Mouse (Mus musculus) thymus, adult 2 months (tissue): ENCODE data around the gene Gfer. TPM values are rescaled to one million over a fixed set of nuclear protein-coding genes. Genes with fewer than 3 reads are reported as not detected.

Experiments used
- DNase-seq: peaks from one replicate; pipeline ENCODE4 v3.0.0; 2021
- H3K27ac ChIP-seq: fragments of 200-500 bp; 2 replicates; pipeline ENCODE4 v1.5.1; 2012; ENCODE audit warnings: low read length, control low read depth; ENCODE audit not compliant: control insufficient read depth, insufficient read depth
- H3K27me3 ChIP-seq: fragments of 200-500 bp; 2 replicates; pipeline ENCODE4 v1.6.1; 2012; ENCODE audit warnings: mild to moderate bottlenecking, low read length, moderate library complexity, mixed read lengths; ENCODE audit not compliant: control insufficient read depth, insufficient read depth
- H3K36me3 ChIP-seq: fragments of 200-500 bp; 2 replicates; pipeline ENCODE4 v1.6.1; 2012; ENCODE audit warnings: mild to moderate bottlenecking, low read length, moderate library complexity; ENCODE audit not compliant: control insufficient read depth, insufficient read depth
- H3K4me1 ChIP-seq: fragments of 200-500 bp; replicated peaks from 2 replicates; pipeline ENCODE4 v1.6.1; 2012; ENCODE audit warnings: low read length; ENCODE audit not compliant: control insufficient read depth, insufficient read depth
- H3K4me3 ChIP-seq: fragments of 200-500 bp; 2 replicates; pipeline ENCODE4 v1.5.1; 2012; ENCODE audit warnings: mild to moderate bottlenecking, low read length, control low read depth, moderate library complexity; ENCODE audit not compliant: control insufficient read depth, insufficient read depth
- CTCF ChIP-seq: fragments of 200-500 bp; IDR thresholded peaks from 2 replicates; pipeline ENCODE4 v1.5.1; 2012; ENCODE audit warnings: mild to moderate bottlenecking, control low read depth, low read length, moderate library complexity, borderline replicate concordance; ENCODE audit not compliant: control insufficient read depth, poor library complexity, insufficient read depth; ENCODE audit errors: extremely low read depth
- POLR2A ChIP-seq: fragments of 200-500 bp; IDR thresholded peaks from 2 replicates; pipeline ENCODE4 v1.6.1; 2012; ENCODE audit warnings: mild to moderate bottlenecking, low read length, control low read depth, moderate library complexity; ENCODE audit not compliant: control insufficient read depth, poor library complexity, insufficient read depth; ENCODE audit errors: extremely low read depth
- WGBS: fragments of 180-500 bp; shearing (Covaris S2); methylation state at CpG from one replicate; pipeline ENCODE4 v1.1.7; 2018; 5-methylcytosine and 5-hydroxymethylcytosine counted together
- polyA plus RNA-seq: library from polyadenylated mRNA; depleted of rRNA; stranded (reverse); fragments of >200 nt; gene quantifications from 2 replicates; pipeline ENCODE4 v1.2.3, GENCODE M21; 2012; rRNA removed

Gfer gene
- polyA plus RNA-seq, 1 experiment = 24.3 TPM

- WGBS = 92% methylated on average over 3 of the region's 3 CpGs
Measured at GRCm38 (mm10) chr17:24645916-24646315, 50.0 kb downstream of the Gfer start.

DNA sequence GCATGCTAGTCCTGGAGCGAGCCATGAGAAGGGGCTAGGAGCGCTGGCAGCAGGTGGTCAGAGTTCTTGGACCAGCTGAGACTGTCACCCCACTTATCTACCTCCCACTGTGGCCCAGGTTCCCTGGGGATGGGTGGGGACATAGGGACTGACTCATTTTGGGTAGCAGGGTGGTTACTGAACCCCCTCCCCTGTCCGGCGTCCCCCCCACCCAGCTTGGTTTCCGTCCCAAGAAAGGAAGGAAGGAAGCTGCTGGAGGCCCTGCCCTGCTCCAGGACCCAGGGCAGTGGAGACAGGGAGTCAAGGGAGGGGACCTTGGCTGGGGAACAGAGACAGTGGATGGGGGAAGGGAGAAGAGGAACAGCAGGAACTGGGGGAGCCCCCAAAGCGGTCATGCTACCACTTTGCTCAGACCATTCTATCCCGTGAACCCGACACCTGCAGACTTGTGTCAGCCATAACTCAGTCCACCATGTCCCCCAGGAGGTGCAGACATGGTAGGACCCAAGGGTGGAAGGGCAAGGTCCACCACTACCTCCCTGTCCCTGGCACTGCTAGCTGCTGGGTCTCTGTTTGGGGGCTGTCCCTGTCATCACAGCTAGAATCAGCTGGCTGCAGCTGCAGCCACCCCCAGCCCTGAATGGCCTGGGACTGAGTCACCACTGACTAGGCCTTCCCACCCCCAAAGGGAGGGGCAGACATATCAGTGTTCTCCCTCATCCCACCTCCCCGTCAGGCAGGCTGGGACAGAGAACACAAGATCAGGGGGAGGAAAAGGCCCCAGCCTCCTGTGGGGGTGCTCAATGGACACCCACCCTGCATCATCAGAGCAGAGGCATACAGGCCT, 50.9 kb downstream of the Gfer start:
- WGBS = 91% methylated on average over 9 of the region's 9 CpGs
- H3K36me3 ChIP-seq = no peaks in the 10 kb centered on the region
- H3K4me3 ChIP-seq = no peak overlapping the region
- peaks cover 7% of the 10 kb centered on the region for H3K4me1 ChIP-seq
- TF ChIP-seq CTCF (no peak), POLR2A (no peak)
- no peak overlapping the region for H3K27ac ChIP-seq
- no peak for DNase-seq
- no peaks in the 10 kb centered on the region; the same call in 1 of the 2 replicates for H3K27me3 ChIP-seq

More at GRCm38 (mm10) chr17:24645916-24646315, 50.0 kb downstream of the Gfer start:
- Histone ChIP-seq H3K27ac (no peak overlapping the region), H3K4me1 (peaks cover 10% of the 10 kb centered on the region), H3K36me3 (no peaks in the 10 kb centered on the region), H3K27me3 (no peaks in the 10 kb centered on the region; the same call in 1 of the 2 replicates), H3K4me3 (no peak overlapping the region)
- TF ChIP-seq POLR2A (no peak), CTCF (no peak)
- no peak for DNase-seq

GRCm38 (mm10) chr17:24644030-24644715, 51.8 kb downstream of the Gfer start:
- H3K27me3 ChIP-seq = no peaks in the 10 kb centered on the region; the same call in 1 of the 2 replicates

More at GRCm38 (mm10) chr17:24644030-24644715, 51.8 kb downstream of the Gfer start:
- 87% methylated on average over 7 of the region's 7 CpGs for WGBS
- Histone ChIP-seq H3K4me3 (no peak overlapping the region), H3K36me3 (no peaks in the 10 kb centered on the region), H3K4me1 (no peaks in the 10 kb centered on the region), H3K27ac (no peak overlapping the region)
- DNase-seq = no peak
- no peak for TF ChIP-seq CTCF
- no peak for TF ChIP-seq POLR2A

Other genes starting within 250 kb of the Gfer start
- 166 and 188 TPM in 2 replicates for gene E4f1, start 225.8 kb downstream of the Gfer start, polyA plus RNA-seq
- 58.8 and 65.4 TPM in 2 replicates for gene Pgp, start 225.8 kb downstream of the Gfer start, polyA plus RNA-seq
- 0.57 and 0.97 TPM in 2 replicates for gene Bricd5, start 222.3 kb downstream of the Gfer start, polyA plus RNA-seq
- 78.9 and 84.5 TPM in 2 replicates for gene Mlst8, start 217.1 kb downstream of the Gfer start, polyA plus RNA-seq
- gene Caskin1, start 207.6 kb downstream of the Gfer start, polyA plus RNA-seq = 0.15 and 0.20 TPM in 2 replicates
- 339 and 362 TPM in 2 replicates for gene Traf7, start 168.2 kb downstream of the Gfer start, polyA plus RNA-seq
- gene Rab26, start 161.9 kb downstream of the Gfer start, polyA plus RNA-seq = 1.6 and 1.9 TPM in 2 replicates
- 85.0 and 92.8 TPM in 2 replicates for gene Pkd1, start 146.3 kb downstream of the Gfer start, polyA plus RNA-seq
- gene Tsc2, start 63.5 kb downstream of the Gfer start, polyA plus RNA-seq = 163 and 173 TPM in 2 replicates
- gene Nthl1, start 63.5 kb downstream of the Gfer start, polyA plus RNA-seq = 9.7 and 9.8 TPM in 2 replicates
- gene Slc9a3r2, start 45.8 kb downstream of the Gfer start, polyA plus RNA-seq = 13.5 and 19.6 TPM in 2 replicates
- 0.35 and 0.64 TPM in 2 replicates for gene Npw, start 37.7 kb downstream of the Gfer start, polyA plus RNA-seq
- 118 and 123 TPM in 2 replicates for gene Zfp598, start 26.5 kb downstream of the Gfer start, polyA plus RNA-seq
- 0.29 and 0.32 TPM in 2 replicates for gene Syngr3, start 6.2 kb downstream of the Gfer start, polyA plus RNA-seq
- 10.5 and 10.8 TPM in 2 replicates for gene Noxo1, start 78 bp upstream of the Gfer start, polyA plus RNA-seq
- 109 and 120 TPM in 2 replicates for gene Tbl3, start 11.5 kb upstream of the Gfer start, polyA plus RNA-seq
- gene Rnf151, start 21.9 kb upstream of the Gfer start, polyA plus RNA-seq = 0.88 and 0.96 TPM in 2 replicates
- gene Rps2, start 22.0 kb upstream of the Gfer start, polyA plus RNA-seq = 3,358 and 3,484 TPM in 2 replicates
- gene Ndufb10, start 28.3 kb upstream of the Gfer start, polyA plus RNA-seq = 237 and 291 TPM in 2 replicates
- 0.20 and 7.2 TPM in 2 replicates for gene Rpl3l, start 31.7 kb upstream of the Gfer start, polyA plus RNA-seq
- 90.7 and 91.5 TPM in 2 replicates for gene Msrb1, start 40.5 kb upstream of the Gfer start, polyA plus RNA-seq
- gene Hs3st6, start 56.8 kb upstream of the Gfer start, polyA plus RNA-seq = 15.5 and 15.6 TPM in 2 replicates
- not detected in 2 replicates for gene Meiob, start 108.1 kb upstream of the Gfer start, polyA plus RNA-seq
- 153 and 157 TPM in 2 replicates for gene Hagh, start 144.0 kb upstream of the Gfer start, polyA plus RNA-seq
- 6.9 and 7.8 TPM in 2 replicates for gene Fahd1, start 154.2 kb upstream of the Gfer start, polyA plus RNA-seq
- gene Igfals, start 169.8 kb upstream of the Gfer start, polyA plus RNA-seq = 8.4 and 9.0 TPM in 2 replicates
- 88.8 and 96.1 TPM in 2 replicates for gene Nubp2, start 190.2 kb upstream of the Gfer start, polyA plus RNA-seq
- 274 and 285 TPM in 2 replicates for gene Spsb3, start 190.5 kb upstream of the Gfer start, polyA plus RNA-seq
- 48.2 and 55.3 TPM in 2 replicates for gene Eme2, start 198.9 kb upstream of the Gfer start, polyA plus RNA-seq
- 146 and 152 TPM in 2 replicates for gene Mrps34, start 199.0 kb upstream of the Gfer start, polyA plus RNA-seq
- 63.3 and 76.7 TPM in 2 replicates for gene Nme3, start 200.3 kb upstream of the Gfer start, polyA plus RNA-seq
- gene Mapk8ip3, start 240.8 kb upstream of the Gfer start, polyA plus RNA-seq = 255 and 272 TPM in 2 replicates